Mouse (Mus musculus): Measurements from ENCODE around the gene Akt1. TPM values are rescaled to one million over a fixed set of nuclear protein-coding genes. Genes with fewer than 3 reads are reported as not detected.
A peak's percentile ranks its signal among the peaks of the same experiment; 100 is the strongest.

Akt1 gene
- polyA plus RNA-seq, 1 experiment, result 88.7 TPM

- Histone ChIP-seq H3K27ac (ENCODE audit: insufficient read depth, low read depth, low read length) (no peak overlapping the region), H3K4me1 (ENCODE audit: control insufficient read depth, insufficient read depth, insufficient read length, low read length) (peaks cover 12% of the 10 kb centered on the region), H3K4me3 (ENCODE audit: low read depth, low read length) (no peak overlapping the region), H3K27me3 (ENCODE audit: control insufficient read depth, insufficient read depth, low read length) (no peaks in the 10 kb centered on the region), H3K36me3 (ENCODE audit: control insufficient read depth, insufficient read depth, low read length) (peaks cover 9% of the 10 kb centered on the region)
- TF ChIP-seq CTCF (IDR thresholded peaks at IDR 0.05; ENCODE audit: extremely low read depth, insufficient read length, insufficient replicate concordance, low read depth, low read length) (no peak), POLR2A (IDR thresholded peaks at IDR 0.05; ENCODE audit: low read depth, low read length) (no peak)
- whole genome bisulfite sequencing, result 80% methylated on average over 7 of the region's 7 CpGs
These were observed 8.7 kb upstream of the Akt1 start for GRCm38 (mm10) chr12:112683351-112683750.

GRCm38 (mm10) chr12:112679027-112679996 is 4.6 kb upstream of the Akt1 start:
- peaks cover 9% of the 10 kb centered on the region for H3K36me3 ChIP-seq (ENCODE audit: control insufficient read depth, insufficient read depth, low read length)
- no peaks in the 10 kb centered on the region for H3K27me3 ChIP-seq (ENCODE audit: control insufficient read depth, insufficient read depth, low read length)
- peak overlapping the region; percentile 88 for H3K4me3 ChIP-seq (ENCODE audit: low read depth, low read length)
- H3K4me1 ChIP-seq (ENCODE audit: control insufficient read depth, insufficient read depth, insufficient read length, low read length), result peaks cover 23% of the 10 kb centered on the region
- peak overlapping the region; percentile 58 for H3K27ac ChIP-seq (ENCODE audit: insufficient read depth, low read depth, low read length)
- TF ChIP-seq CTCF (IDR thresholded peaks at IDR 0.05; ENCODE audit: extremely low read depth, insufficient read length, insufficient replicate concordance, low read depth, low read length) (no peak), POLR2A (IDR thresholded peaks at IDR 0.05; ENCODE audit: low read depth, low read length) (no peak)
- 8% methylated on average over 81 of the region's 87 CpGs for WGBS

GRCm38 (mm10) chr12:112678555-112679026 is 3.9 kb upstream of the Akt1 start, which contains the start of gene Zbtb42:
TSS of gene Zbtb42 (plus strand) at chr12:112678828.
- TF ChIP-seq POLR2A (IDR thresholded peaks at IDR 0.05; ENCODE audit: low read depth, low read length), result no peak
- no peak for TF ChIP-seq CTCF (IDR thresholded peaks at IDR 0.05; ENCODE audit: extremely low read depth, insufficient read length, insufficient replicate concordance, low read depth, low read length)
- Histone ChIP-seq H3K36me3 (ENCODE audit: control insufficient read depth, insufficient read depth, low read length) (peaks cover 9% of the 10 kb centered on the region), H3K4me3 (ENCODE audit: low read depth, low read length) (peak within 1 kb of the TSS; percentile 88), H3K4me1 (ENCODE audit: control insufficient read depth, insufficient read depth, insufficient read length, low read length) (peaks cover 23% of the 10 kb centered on the region), H3K27ac (ENCODE audit: insufficient read depth, low read depth, low read length) (peak within 1 kb of the TSS; percentile 58), H3K27me3 (ENCODE audit: control insufficient read depth, insufficient read depth, low read length) (no peaks in the 10 kb centered on the region)
- under 1% methylated on average over 60 of the region's 60 CpGs for WGBS

- no peaks in the 10 kb centered on the region for H3K27me3 ChIP-seq (ENCODE audit: control insufficient read depth, insufficient read depth, low read length)
- H3K36me3 ChIP-seq (ENCODE audit: control insufficient read depth, insufficient read depth, low read length), result peaks cover 9% of the 10 kb centered on the region
- 42% methylated on average over 19 of the region's 19 CpGs for WGBS
- peaks cover 23% of the 10 kb centered on the region for H3K4me1 ChIP-seq (ENCODE audit: control insufficient read depth, insufficient read depth, insufficient read length, low read length)
- peak overlapping the region; percentile 18; the same call in 1 of the 2 replicates for H3K27ac ChIP-seq (ENCODE audit: insufficient read depth, low read depth, low read length)
- TF ChIP-seq POLR2A (IDR thresholded peaks at IDR 0.05; ENCODE audit: low read depth, low read length) (no peak), CTCF (IDR thresholded peaks at IDR 0.05; ENCODE audit: extremely low read depth, insufficient read length, insufficient replicate concordance, low read depth, low read length) (no peak)
- peak overlapping the region; percentile 88 for H3K4me3 ChIP-seq (ENCODE audit: low read depth, low read length)
These were observed 3.4 kb upstream of the Akt1 start for GRCm38 (mm10) chr12:112677943-112678554.

- peaks cover 30% of the 10 kb centered on the region for H3K4me1 ChIP-seq (ENCODE audit: control insufficient read depth, insufficient read depth, insufficient read length, low read length)
- H3K36me3 ChIP-seq (ENCODE audit: control insufficient read depth, insufficient read depth, low read length), result peaks cover 9% of the 10 kb centered on the region
- TF ChIP-seq POLR2A (IDR thresholded peaks at IDR 0.05; ENCODE audit: low read depth, low read length), result no peak
- no peak for TF ChIP-seq CTCF (IDR thresholded peaks at IDR 0.05; ENCODE audit: extremely low read depth, insufficient read length, insufficient replicate concordance, low read depth, low read length)
- H3K27ac ChIP-seq (ENCODE audit: insufficient read depth, low read depth, low read length), result no peak overlapping the region
- H3K4me3 ChIP-seq (ENCODE audit: low read depth, low read length), result no peak overlapping the region
- H3K27me3 ChIP-seq (ENCODE audit: control insufficient read depth, insufficient read depth, low read length), result no peaks in the 10 kb centered on the region
- 35% methylated on average over 5 of the region's 5 CpGs for WGBS
These were observed 2.4 kb upstream of the Akt1 start for GRCm38 (mm10) chr12:112677076-112677475.

GRCm38 (mm10) chr12:112675245-112676035 is 756 bp upstream of the Akt1 start:
- peaks cover 9% of the 10 kb centered on the region for H3K36me3 ChIP-seq (ENCODE audit: control insufficient read depth, insufficient read depth, low read length)
- 15% methylated on average over 18 of the region's 18 CpGs for WGBS
- H3K27me3 ChIP-seq (ENCODE audit: control insufficient read depth, insufficient read depth, low read length), result no peaks in the 10 kb centered on the region
- peak overlapping the region; percentile 71 for H3K4me3 ChIP-seq (ENCODE audit: low read depth, low read length)
- peak overlapping the region; percentile 91; the same call in 1 of the 2 replicates for H3K27ac ChIP-seq (ENCODE audit: insufficient read depth, low read depth, low read length)
- TF ChIP-seq POLR2A (IDR thresholded peaks at IDR 0.05; ENCODE audit: low read depth, low read length) (peak; percentile 33; the same call in 1 of the 2 replicates), CTCF (IDR thresholded peaks at IDR 0.05; ENCODE audit: extremely low read depth, insufficient read length, insufficient replicate concordance, low read depth, low read length) (peak; percentile 76; the same call in 1 of the 2 replicates)
- H3K4me1 ChIP-seq (ENCODE audit: control insufficient read depth, insufficient read depth, insufficient read length, low read length), result peaks cover 33% of the 10 kb centered on the region
